Mouse (Mus musculus) stomach, postnatal 0 days (tissue): Measurements from ENCODE around the gene Stxbp4.

ENCODE experiments used
- CTCF ChIP-seq: IDR thresholded peaks from 2 replicates; pipeline ENCODE4 v1.5.1; 2016; ENCODE audit warnings: antibody characterized with exemption, low read depth, mild to moderate bottlenecking, moderate library complexity
- EP300 ChIP-seq: optimal IDR thresholded peaks from 2 replicates; pipeline ENCODE3; 2016; ENCODE audit warnings: antibody characterized with exemption

DNA sequence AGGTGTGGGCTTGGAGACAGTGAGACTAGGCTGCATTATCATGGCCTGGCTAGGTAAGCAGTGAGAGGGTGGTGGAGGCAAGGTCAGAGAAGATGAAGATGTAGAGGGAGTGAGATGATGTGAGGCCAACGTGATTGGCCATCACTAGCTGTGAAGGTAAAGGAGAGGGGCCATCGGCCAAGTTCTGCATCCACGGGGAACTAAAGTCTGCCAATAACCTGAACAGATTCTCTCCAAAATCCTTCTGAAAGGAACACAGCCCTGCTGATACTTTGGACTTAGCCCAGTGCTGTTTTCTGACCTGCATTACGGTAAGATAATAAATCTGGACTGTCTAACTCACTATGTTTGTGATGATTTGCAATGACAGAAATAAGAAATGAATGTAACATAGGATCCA, 167.6 kb downstream of the Stxbp4 start:
- TF ChIP-seq EP300 (no peak), CTCF (no peak)
